Comparison of ENCODE assay signal across 20 mouse cellular contexts in genomic region chr16:92975090-92975489, GRCm38 (mm10).
DNase-seq lines count a peak whose midpoint lies in the region; ATAC-seq and TF ChIP-seq lines count a peak whose summit lies in the region.
"Had no signal": no experiment of that assay in that cellular context is flagged by ENCODE, and none has a peak within 500 bp of the region (broad histone marks: within the 10 kb centered on the region; RNA-seq: fewer than 3 reads in every experiment).

No protein-coding gene starts in this region.

- H3K27ac ChIP-seq in kidney, embryonic 15.5 days = no peak overlapping the region
- H3K27ac ChIP-seq: heart, embryonic 13.5 days; limb, embryonic 10.5 days; macrophage; midbrain, embryonic 12.5 days had no signal

- no peaks in the 10 kb centered on the region for H3K9me3 ChIP-seq in kidney, embryonic 15.5 days (replicated peaks)
- H3K9me3 ChIP-seq: G1E; heart, embryonic 13.5 days; limb, embryonic 10.5 days; midbrain, embryonic 12.5 days had no signal

- DNase-seq in brain, adult 2 months (ENCODE audit: low read depth, low spot score) = peak; percentile 98
- DNase-seq in cerebellum, adult 9-11 months = peak; percentile 98
- DNase-seq in gastrocnemius, postnatal 10 days = peak; percentile 73
- no peak for DNase-seq in layer of hippocampus, adult 11-12 months (ENCODE audit: low spot score)
- no peak for DNase-seq in lung, postnatal 25 days (ENCODE audit: low spot score)
- DNase-seq: kidney, adult 8-10 months; lung, adult 2 months; right cerebral cortex, adult 18-20 months; thymus, adult 2 months had no signal

- no peak overlapping the region for H3ac ChIP-seq in C2C12 (ENCODE audit: control insufficient read depth, insufficient read length, low read depth)

- WGBS in kidney, embryonic 15.5 days = 85% methylated on average over 8 of the region's 8 CpGs

- H3K79me3 ChIP-seq in C2C12 (ENCODE audit: low read depth) = no peaks in the 10 kb centered on the region

- no peak for TF ChIP-seq CTCF in C2C12 (IDR thresholded peaks at IDR 0.05; ENCODE audit: control insufficient read depth, insufficient read depth, insufficient read length)

- H3K4me3 ChIP-seq in C2C12 (ENCODE audit: insufficient read depth, poor library complexity, severe bottlenecking) = no peak overlapping the region
- no peak overlapping the region for H3K4me3 ChIP-seq in kidney, embryonic 15.5 days (replicated peaks)
- H3K4me3 ChIP-seq: erythroblast, embryonic 14.5 days; heart, embryonic 13.5 days; limb, embryonic 10.5 days; midbrain, embryonic 12.5 days had no signal

- no peaks in the 10 kb centered on the region for H3K79me2 ChIP-seq in C2C12 (ENCODE audit: control insufficient read depth, insufficient read depth)

- no peaks in the 10 kb centered on the region for H3K27me3 ChIP-seq in C2C12 (ENCODE audit: control insufficient read depth, insufficient read depth, insufficient read length)
- 0 out of 2 replicates have a peak, but pooled peaks cover 8% of the 10 kb centered on the region for H3K27me3 ChIP-seq in kidney, embryonic 15.5 days
- H3K27me3 ChIP-seq: midbrain, embryonic 12.5 days had no signal

- no peak for ATAC-seq in kidney, embryonic 15.5 days (replicated peaks; ENCODE audit: low FRiP score)
- ATAC-seq: CD4-positive, CD25-positive, alpha-beta regulatory T cell, adult 4 months; forebrain, embryonic 16.5 days had no signal

- H3K36me3 ChIP-seq in C2C12 (ENCODE audit: control insufficient read depth, insufficient read depth) = no peaks in the 10 kb centered on the region
- H3K36me3 ChIP-seq in kidney, embryonic 15.5 days = no peaks in the 10 kb centered on the region
- H3K36me3 ChIP-seq: G1E; heart, embryonic 13.5 days; limb, embryonic 10.5 days; midbrain, embryonic 12.5 days had no signal

- H3K4me2 ChIP-seq in kidney, embryonic 15.5 days = no peak overlapping the region
- H3K4me2 ChIP-seq: heart, embryonic 13.5 days; liver, embryonic 11.5 days; midbrain, embryonic 12.5 days had no signal

- peaks cover 7% of the 10 kb centered on the region; the same call in 1 of the 2 replicates for H3K4me1 ChIP-seq in kidney, embryonic 15.5 days
- H3K4me1 ChIP-seq: heart, embryonic 13.5 days; midbrain, embryonic 12.5 days had no signal

- no peak overlapping the region for H3K9ac ChIP-seq in kidney, embryonic 15.5 days
- H3K9ac ChIP-seq: heart, embryonic 13.5 days; midbrain, embryonic 12.5 days had no signal

TF ChIP-seq in C2C12, 6 proteins besides CTCF, POLR2A, EP300 and RAD21:
- TF ChIP-seq MYOD1 (IDR thresholded peaks at IDR 0.05; ENCODE audit: control insufficient read depth, insufficient read length, low read depth) (peak; percentile 83), FOSL1 (IDR thresholded peaks at IDR 0.05; ENCODE audit: insufficient read depth, low read length, poor library complexity, severe bottlenecking) (no peak)

Comparison
In these comparisons a context has a peak if more than half of its experiments do, and no peak if none do; other contexts are left out.
1. DNase-seq: peak in brain, adult 2 months (single experiment), cerebellum, adult 9-11 months (single experiment) and gastrocnemius, postnatal 10 days (single experiment); none in layer of hippocampus, adult 11-12 months (single experiment) and lung, postnatal 25 days (single experiment).